Mouse (Mus musculus): ENCODE measurements around the gene Pxmp4.

- no peak for TF ChIP-seq POLR2A (IDR thresholded peaks at IDR 0.05; ENCODE audit: low read depth, low read length)
- TF ChIP-seq CTCF (IDR thresholded peaks at IDR 0.05; ENCODE audit: extremely low read depth, insufficient read length, insufficient replicate concordance, low read depth, low read length): no peak
Observed at GRCm38 (mm10) chr2:154614841-154615576, 11.5 kb upstream of the Pxmp4 start.
